Mouse (Mus musculus) heart, postnatal 0 days (tissue): ENCODE measurements at regions not wholly inside any gene's neighbourhood (a gene's known extent, or its start where the extent isn't known, plus 50 kb on each side); places are given as distances from the start of the nearest gene placed in this dataset.

Experiments used
- CTCF ChIP-seq: IDR thresholded peaks from 2 replicates; pipeline ENCODE4 v1.5.1; 2016; ENCODE audit warnings: antibody characterized with exemption, control low read depth, low read depth
- EP300 ChIP-seq: IDR thresholded peaks from 2 replicates; pipeline ENCODE4 v1.6.1; 2016; ENCODE audit warnings: antibody characterized with exemption, low read depth

GRCm38 (mm10) chr14:48869956-48870355, 195.9 kb upstream of the Ap5m1 start:
- TF ChIP-seq CTCF (no peak), EP300 (no peak)
